Mouse (Mus musculus) layer of hippocampus, adult 9-11 months (tissue): ENCODE measurements around the gene Zfyve21.
A peak's percentile ranks its signal among the peaks of the same experiment; 100 is the strongest.

Source experiments
- DNase-seq: peaks from one replicate; pipeline ENCODE4 v3.0.0; 2022

Zfyve21 gene

GRCm38 (mm10) chr12:111813766-111814617 lies at the start of gene Zfyve21, which contains the start of gene Xrcc3:
Gene Zfyve21 (plus strand): TSS chr12:111814170.
Gene Xrcc3 (minus strand): TSS chr12:111813873.
- DNase-seq, result peak; percentile 99

GRCm38 (mm10) chr12:111766313-111767236 lies 47.4 kb upstream of the Zfyve21 start:
- DNase-seq, result no peak

GRCm38 (mm10) chr12:111768322-111768928 lies 45.5 kb upstream of the Zfyve21 start:
- DNase-seq, result no peak

GRCm38 (mm10) chr12:111769306-111769705 lies 44.7 kb upstream of the Zfyve21 start:
- DNase-seq, result no peak

DNA sequence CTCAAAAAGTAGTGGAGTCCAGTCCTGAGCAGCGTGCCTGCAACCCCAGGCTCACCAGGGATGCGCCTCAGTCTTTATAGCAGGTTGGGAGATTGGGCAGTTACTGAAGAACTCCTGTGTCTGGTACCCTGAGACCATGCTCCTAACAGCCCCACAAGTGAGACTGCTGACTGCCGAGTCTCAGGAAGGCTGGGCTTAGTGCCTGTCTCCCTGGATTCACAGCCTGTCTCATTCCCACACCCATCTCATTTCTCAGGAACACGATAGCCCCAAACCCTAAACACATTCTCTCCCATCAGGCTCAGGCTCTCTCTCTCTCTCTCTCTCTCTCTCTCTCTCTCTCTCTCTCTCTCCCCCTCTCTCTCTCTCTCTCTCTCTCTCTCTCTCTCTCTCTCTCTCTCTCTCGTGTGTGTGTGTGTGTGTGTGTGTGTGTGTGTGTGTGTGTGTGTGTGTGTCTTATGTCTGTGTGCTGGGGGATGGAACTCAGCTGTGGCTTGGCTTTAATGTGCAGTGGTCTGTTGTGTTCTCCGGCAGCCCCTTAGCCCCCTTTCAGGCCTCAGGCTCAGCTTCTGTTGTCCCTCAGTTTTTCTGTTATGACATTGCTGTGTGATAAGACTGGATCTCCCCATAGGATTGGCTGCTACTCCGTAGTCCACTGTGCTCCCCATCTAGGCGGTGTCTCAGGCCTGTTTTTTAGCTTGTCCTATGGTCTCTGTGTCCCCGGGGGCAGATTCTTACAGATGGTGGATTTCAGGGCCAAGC lies 44.0 kb upstream of the Zfyve21 start:
- no peak for DNase-seq

DNA sequence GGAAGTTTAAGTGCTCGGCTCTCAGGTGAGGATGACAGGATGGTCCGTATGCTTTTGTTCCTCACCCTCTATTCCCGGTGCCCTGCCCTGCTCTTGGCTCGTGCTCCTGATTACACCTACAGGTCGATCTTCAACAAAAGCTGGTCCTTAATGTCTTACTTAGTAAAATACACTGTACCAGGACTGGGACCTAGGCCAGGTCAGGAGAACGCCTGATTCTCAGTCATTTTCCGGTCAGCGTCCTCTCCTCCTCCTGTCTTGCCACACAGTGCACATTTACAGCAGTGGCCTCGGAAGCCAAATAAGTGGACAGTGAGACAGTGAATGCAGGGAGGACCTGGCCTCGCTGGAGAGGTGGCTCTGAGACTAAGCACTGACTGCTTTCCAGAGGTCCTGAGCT lies 43.3 kb upstream of the Zfyve21 start:
- no peak for DNase-seq

DNA sequence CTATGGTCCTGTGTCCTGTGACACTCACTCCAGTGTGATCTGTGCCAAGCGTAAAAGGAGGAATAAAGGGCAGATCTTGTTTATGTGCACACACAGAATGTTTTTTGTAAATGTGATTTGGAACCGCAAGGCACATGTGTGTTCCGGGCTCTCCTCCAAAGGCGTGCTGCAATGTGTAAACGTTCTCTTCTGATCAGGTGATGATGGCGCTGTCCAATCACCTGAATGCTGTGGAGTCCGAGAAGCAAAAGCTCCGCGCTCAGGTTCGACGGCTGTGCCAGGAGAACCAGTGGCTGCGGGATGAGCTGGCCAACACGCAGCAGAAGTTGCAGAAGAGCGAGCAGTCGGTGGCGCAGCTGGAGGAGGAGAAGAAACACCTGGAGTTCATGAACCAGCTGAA lies 39.8 kb upstream of the Zfyve21 start:
- DNase-seq, result no peak

- DNase-seq, result no peak
Observed at GRCm38 (mm10) chr12:111774845-111775244, 39.1 kb upstream of the Zfyve21 start.

DNA sequence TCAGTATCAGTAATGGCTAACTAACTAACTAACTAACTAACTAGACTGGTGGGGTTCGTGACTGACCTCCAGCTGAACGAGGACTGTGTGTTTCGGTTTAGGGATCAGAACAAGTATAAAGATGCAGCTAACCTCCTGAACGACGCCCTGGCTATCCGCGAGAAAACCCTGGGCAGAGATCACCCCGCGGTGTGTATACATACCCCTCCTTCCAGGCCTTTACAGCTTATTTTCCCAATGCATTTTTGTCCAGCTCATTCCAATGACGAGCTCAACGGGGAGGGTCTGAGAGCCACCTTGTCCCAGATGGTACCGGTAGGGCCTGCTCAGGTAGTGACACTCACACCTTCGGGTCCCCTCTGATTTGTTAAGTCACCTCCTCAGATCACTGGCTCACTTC lies 36.1 kb upstream of the Zfyve21 start:
- DNase-seq, result no peak

DNA sequence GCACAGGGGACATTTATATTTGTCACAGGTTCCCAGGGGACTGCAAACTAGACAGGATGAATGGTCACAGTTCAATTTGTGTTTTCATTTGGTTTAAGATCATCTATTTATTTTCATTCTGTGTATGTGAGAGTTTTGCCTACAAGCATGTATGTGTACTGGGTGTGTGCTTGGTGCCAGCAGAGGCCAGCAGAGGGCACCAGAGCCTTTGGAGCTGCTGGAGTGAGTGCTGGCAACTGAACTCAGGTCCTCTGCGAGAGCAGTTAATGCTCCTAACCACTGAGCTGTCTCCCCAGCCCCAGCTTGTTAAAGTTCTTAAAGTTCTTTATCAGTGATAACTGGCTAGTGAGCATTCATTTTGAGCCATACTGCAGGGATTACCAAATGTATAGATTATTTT lies 34.4 kb upstream of the Zfyve21 start:
- DNase-seq, result no peak

- no peak for DNase-seq
Observed at GRCm38 (mm10) chr12:111785174-111785573, 28.8 kb upstream of the Zfyve21 start.

GRCm38 (mm10) chr12:111787015-111787414 lies 27.0 kb upstream of the Zfyve21 start:
- DNase-seq, result no peak

DNA sequence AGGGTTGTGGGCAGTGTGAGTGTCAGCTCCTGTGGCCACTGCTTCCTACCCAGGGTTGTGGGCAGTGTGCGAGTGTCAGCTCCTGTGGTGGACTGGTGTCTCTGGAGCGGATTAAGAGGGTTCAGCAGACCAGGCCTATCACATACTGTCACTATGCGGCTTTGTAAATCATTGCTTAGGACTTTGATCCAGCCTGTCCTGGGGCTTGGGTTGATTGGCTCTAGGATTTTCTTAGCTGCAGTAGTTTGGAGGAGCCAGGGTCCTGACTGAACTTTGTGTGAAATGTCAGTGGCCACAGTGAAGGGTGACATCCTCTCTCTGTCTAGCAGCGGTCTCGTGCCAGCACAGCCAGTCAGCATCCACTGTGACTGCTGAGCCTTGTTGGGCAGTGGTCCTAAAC lies 23.9 kb upstream of the Zfyve21 start:
- no peak for DNase-seq

GRCm38 (mm10) chr12:111790631-111791030 lies 23.3 kb upstream of the Zfyve21 start:
- DNase-seq, result no peak

- no peak for DNase-seq
Observed at GRCm38 (mm10) chr12:111791474-111792104, 22.4 kb upstream of the Zfyve21 start.

GRCm38 (mm10) chr12:111794102-111794501 lies 19.9 kb upstream of the Zfyve21 start:
- DNase-seq, result peak; percentile 72

DNA sequence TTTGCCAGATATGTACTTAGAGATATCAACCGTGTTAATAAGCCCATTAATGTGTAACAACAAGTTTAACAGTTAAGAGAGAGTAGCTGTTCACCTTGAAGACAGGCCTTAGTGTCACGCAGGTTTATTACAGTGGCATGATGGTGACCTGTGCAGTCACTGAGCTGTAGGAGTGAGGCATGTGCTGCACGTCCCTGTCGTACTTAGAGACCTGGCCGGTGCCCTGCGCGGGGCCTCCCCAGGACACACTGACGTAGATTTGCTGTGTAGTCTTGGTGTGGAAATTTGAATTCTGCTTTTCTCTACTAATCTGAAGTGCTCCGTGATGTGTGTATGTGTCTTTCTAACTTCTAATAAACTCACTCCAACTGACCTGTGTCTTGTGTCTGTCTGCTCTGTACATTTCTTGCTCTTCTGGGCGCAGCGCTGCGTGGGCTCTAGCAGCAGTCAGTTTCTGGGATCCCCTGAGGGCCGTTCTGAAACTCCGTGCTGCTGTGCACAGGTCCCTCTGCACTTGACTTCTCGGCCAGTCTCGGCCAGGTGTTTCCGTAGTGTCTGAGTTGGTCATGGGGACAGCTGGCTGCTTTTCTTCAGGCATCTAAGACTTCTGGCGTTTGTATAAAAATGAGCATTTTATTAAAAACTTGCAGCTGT lies 19.3 kb upstream of the Zfyve21 start:
- no peak for DNase-seq

- DNase-seq, result peak; percentile 78
Observed at GRCm38 (mm10) chr12:111795180-111795895, 18.6 kb upstream of the Zfyve21 start.

DNA sequence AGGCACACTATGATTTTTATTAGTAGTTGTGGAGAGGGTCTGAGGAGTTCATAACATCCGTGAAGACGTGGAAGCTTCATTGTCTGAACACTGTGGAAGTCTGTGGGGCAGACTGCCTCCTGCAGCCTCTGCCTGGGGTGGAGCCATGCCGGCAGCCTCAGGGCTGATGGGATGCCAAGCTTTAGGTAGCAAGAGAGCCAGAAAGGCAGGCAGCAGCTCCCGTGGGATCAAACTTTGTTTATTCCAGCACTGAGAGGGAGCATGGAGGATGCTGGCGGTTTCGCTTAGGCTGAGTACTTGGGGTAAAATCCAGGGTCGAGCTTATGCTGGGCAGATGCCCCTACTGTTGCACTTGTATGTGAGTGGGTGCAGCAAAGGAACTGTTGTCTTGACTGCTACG lies 16.7 kb upstream of the Zfyve21 start:
- no peak for DNase-seq

GRCm38 (mm10) chr12:111798493-111798892 lies 15.5 kb upstream of the Zfyve21 start:
- DNase-seq, result no peak
